Mouse (Mus musculus): ENCODE measurements at regions not wholly inside any gene's neighbourhood (a gene's known extent, or its start where the extent isn't known, plus 50 kb on each side); places are given as distances from the start of the nearest gene placed in this dataset.

DNA sequence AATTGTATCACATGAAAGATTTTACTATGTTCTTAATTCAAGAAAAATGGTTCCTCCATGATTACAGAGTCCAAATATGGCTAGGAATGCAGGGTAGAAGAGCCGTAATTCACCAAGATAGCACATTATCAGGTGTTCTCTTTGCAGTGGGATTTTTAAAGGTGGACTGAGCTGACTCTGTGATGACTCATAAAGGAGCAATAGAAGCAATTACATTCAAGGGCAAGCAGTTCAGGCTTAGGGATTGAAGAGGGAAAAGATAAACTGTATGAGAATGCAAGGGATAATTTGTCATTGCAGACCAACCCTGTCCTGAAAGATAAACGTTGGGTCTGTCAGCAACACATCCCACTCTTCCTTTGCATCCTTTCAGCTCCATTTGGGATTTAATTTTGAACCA lies 339.8 kb downstream of the Pdgfc start:
- no peak for TF ChIP-seq CTCF (IDR thresholded peaks at IDR 0.05; ENCODE audit: borderline replicate concordance, extremely low read depth, insufficient read depth, insufficient read length)
- TF ChIP-seq POLR2A (IDR thresholded peaks at IDR 0.05; ENCODE audit: borderline replicate concordance, extremely low read depth, insufficient read depth, insufficient read length, poor library complexity, severe bottlenecking) = no peak
- no peak for DNase-seq (ENCODE audit: low read depth)

DNA sequence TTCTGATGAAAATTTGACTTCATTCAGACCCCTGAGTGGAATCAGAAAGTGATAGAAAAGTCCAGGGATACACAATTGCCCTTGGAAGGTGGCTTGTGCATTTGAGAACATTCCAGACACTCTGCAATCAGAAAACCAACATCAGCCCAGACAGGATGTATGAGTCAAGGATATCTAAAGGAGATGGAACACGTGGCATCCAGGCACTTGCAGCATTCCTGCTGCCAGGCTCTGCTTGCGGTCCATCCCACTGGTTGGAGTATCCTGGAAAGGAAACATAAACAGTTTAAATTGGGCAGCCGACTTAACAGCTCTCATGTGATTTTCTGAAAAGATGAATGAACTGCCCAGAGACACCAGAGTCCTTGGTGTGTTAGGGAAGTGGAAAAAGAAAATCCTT lies 341.2 kb downstream of the Pdgfc start:
- TF ChIP-seq CTCF (IDR thresholded peaks at IDR 0.05; ENCODE audit: borderline replicate concordance, extremely low read depth, insufficient read depth, insufficient read length) (no peak), POLR2A (IDR thresholded peaks at IDR 0.05; ENCODE audit: borderline replicate concordance, extremely low read depth, insufficient read depth, insufficient read length, poor library complexity, severe bottlenecking) (no peak)
- DNase-seq (ENCODE audit: low read depth) = no peak

DNA sequence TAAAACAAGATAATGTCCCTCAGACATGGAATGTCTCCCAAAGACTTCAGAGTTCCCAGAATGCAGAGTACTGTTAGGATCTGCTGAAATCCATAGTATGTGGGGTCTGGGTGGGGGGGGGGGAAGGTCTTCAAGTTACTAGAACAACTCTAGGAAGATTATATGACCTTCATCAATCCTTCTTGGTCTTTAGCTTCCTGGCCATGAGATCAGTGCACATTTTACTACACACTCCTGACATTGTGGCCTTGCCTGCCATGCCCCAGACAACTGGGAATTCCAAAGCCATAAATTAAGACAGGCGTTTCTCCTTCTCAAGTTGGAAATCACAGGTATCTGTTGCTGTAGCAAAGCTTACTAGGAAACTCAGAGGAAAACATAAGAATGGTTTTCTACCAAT lies 343.1 kb downstream of the Pdgfc start:
- TF ChIP-seq POLR2A (IDR thresholded peaks at IDR 0.05; ENCODE audit: borderline replicate concordance, extremely low read depth, insufficient read depth, insufficient read length, poor library complexity, severe bottlenecking) (no peak), CTCF (IDR thresholded peaks at IDR 0.05; ENCODE audit: borderline replicate concordance, extremely low read depth, insufficient read depth, insufficient read length) (no peak)
- no peak for DNase-seq (ENCODE audit: low read depth)

DNA sequence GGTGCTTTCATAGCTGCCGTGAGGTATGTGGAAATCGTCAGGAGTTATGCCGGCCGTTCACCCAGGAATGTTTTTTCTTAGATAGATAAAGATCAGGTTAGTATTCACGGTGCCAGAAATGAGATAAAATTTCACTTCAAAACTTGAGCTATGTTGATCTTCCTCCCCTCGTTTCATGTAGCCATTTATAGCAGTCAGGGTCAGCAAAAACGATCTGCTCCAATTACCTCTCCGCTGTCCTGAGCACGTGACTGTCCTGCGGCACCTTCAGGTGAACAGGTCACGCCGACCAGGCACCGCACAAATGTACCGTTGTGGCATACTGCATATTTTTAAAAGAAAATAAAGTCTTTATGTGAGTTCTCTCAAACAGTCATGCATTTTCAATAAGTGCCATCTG lies 350.7 kb downstream of the Pdgfc start:
- no peak for TF ChIP-seq POLR2A (IDR thresholded peaks at IDR 0.05; ENCODE audit: borderline replicate concordance, extremely low read depth, insufficient read depth, insufficient read length, poor library complexity, severe bottlenecking)
- TF ChIP-seq CTCF (IDR thresholded peaks at IDR 0.05; ENCODE audit: borderline replicate concordance, extremely low read depth, insufficient read depth, insufficient read length) = no peak
- DNase-seq (ENCODE audit: low read depth) = no peak

DNA sequence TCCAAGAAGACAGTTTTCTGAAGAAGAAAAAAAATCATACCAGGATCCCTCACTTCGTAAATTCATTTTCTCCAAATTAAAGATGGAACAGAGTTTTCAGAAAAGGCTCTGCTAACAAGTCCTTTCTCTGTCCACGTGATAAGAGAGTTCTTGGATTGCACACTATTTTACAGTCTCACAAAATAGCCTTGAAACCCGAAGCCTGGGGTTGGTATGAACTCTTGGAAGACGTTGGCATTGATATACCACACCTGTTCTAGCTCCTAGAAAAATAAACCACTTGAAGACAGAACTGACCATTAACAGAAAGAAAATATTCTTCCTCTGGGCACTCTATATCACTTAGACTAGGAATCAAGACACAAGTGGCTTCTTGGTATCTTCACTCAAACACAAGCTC lies 351.4 kb downstream of the Pdgfc start:
- TF ChIP-seq POLR2A (IDR thresholded peaks at IDR 0.05; ENCODE audit: borderline replicate concordance, extremely low read depth, insufficient read depth, insufficient read length, poor library complexity, severe bottlenecking) (no peak), CTCF (IDR thresholded peaks at IDR 0.05; ENCODE audit: borderline replicate concordance, extremely low read depth, insufficient read depth, insufficient read length) (no peak)

DNA sequence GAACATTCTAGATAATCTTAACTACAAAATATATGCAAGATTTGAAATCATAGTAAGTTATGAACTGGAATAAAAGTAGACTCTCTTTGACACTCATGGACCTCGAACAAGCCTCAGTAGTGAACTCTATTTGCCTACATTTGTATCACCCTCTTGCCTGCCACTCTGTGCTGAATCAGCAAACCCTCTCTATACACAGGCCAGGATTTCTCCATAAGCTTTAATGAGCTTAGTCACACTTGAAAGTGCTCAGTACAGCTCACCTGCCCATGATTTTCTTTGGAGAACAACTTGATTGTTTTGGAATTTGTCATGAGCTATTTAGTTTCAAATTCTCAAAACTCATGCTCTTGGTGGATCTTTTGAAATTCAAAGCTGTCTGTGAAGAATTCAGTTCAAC lies 361.0 kb downstream of the Pdgfc start:
- no peak for TF ChIP-seq CTCF (IDR thresholded peaks at IDR 0.05; ENCODE audit: borderline replicate concordance, extremely low read depth, insufficient read depth, insufficient read length)
- no peak for TF ChIP-seq POLR2A (IDR thresholded peaks at IDR 0.05; ENCODE audit: borderline replicate concordance, extremely low read depth, insufficient read depth, insufficient read length, poor library complexity, severe bottlenecking)

More for the DNA sequence above, 351.4 kb downstream of the Pdgfc start:
- no peak for DNase-seq (ENCODE audit: low read depth)

DNA sequence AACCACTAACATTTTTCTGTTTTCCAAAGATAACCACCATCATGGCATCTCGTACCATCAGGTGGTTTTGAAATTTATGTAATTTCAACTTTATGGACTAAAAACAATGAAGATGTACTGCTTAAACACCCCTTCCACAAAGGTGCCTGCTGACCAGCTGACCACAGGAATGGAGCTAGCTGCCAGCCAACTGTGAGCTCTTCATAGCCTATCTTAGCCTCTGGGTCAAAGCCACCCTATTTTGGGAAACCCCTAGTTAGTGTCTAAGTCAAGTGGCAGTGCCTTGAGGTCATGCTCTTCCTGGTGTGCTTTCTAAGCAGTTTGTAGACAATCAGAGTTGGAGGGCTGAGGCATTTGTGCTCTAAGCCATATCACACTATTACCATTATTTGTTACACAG lies 364.8 kb downstream of the Pdgfc start:
- DNase-seq (ENCODE audit: low read depth) = no peak
- TF ChIP-seq POLR2A (IDR thresholded peaks at IDR 0.05; ENCODE audit: borderline replicate concordance, extremely low read depth, insufficient read depth, insufficient read length, poor library complexity, severe bottlenecking) (no peak), CTCF (IDR thresholded peaks at IDR 0.05; ENCODE audit: borderline replicate concordance, extremely low read depth, insufficient read depth, insufficient read length) (no peak)

More for the DNA sequence above, 361.0 kb downstream of the Pdgfc start:
- DNase-seq (ENCODE audit: low read depth) = no peak

DNA sequence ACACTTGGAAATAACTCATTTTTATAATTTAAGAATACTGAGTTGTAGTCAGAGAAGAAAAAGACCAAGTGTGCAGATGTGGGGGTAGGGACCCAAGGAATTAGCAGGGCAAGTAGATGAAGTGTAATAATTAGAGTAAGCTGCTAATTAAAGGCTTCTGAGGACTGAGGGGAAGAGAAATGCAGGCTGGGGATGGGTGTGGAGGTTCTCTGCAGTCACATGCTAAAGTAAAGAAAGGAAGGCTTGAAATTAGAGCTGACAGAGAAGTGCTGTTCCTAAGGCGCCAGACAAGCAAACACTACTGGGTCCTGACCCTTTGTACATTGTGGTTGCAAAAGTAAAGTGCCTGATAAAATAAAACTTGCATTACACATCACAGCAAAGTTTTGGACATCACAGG lies 372.7 kb downstream of the Pdgfc start:
- no peak for TF ChIP-seq CTCF (IDR thresholded peaks at IDR 0.05; ENCODE audit: borderline replicate concordance, extremely low read depth, insufficient read depth, insufficient read length)
- TF ChIP-seq POLR2A (IDR thresholded peaks at IDR 0.05; ENCODE audit: borderline replicate concordance, extremely low read depth, insufficient read depth, insufficient read length, poor library complexity, severe bottlenecking) = no peak
- peak; percentile 57 for DNase-seq (ENCODE audit: low read depth)

DNA sequence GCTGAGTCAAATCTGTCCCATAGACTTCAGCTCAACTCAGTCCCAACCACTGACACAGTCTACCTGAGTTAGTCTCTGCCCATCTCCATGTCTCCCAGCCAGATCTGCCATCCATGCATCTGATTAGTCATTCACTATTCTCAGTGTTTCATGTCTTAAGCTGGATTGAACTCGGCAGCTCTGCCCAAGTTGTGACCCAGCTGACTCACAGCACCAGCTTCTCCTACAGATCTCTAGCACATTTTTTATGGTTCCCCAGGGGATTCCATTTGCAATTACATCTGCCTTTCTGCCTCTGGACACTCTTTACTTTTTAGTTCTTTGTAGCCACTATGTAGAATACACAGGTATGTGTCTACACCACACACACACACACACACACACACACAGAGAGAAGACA lies 385.7 kb downstream of the Pdgfc start:
- no peak for TF ChIP-seq CTCF (IDR thresholded peaks at IDR 0.05; ENCODE audit: borderline replicate concordance, extremely low read depth, insufficient read depth, insufficient read length)
- no peak for TF ChIP-seq POLR2A (IDR thresholded peaks at IDR 0.05; ENCODE audit: borderline replicate concordance, extremely low read depth, insufficient read depth, insufficient read length, poor library complexity, severe bottlenecking)
- DNase-seq (ENCODE audit: low read depth) = no peak

DNA sequence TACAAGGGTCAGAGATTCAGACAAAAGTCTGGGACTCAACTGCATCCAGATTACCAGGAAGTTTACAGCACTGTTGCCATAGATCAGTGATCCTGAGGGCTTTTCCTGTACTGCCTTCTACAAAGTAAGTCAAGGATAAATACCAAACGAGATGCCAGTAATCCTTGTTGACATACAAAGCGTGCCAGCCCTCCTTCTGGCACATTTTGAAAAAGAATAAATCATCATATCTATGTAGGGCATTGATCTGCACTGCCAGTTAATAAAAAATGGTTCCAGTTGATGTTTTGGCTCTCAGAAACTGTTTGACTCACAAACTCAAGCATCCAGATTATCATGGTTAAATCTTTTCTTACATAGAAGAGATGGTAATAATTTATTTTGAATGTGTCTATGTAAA lies 390.5 kb downstream of the Pdgfc start:
- peak; percentile 13 for DNase-seq (ENCODE audit: low read depth)
- TF ChIP-seq CTCF (IDR thresholded peaks at IDR 0.05; ENCODE audit: borderline replicate concordance, extremely low read depth, insufficient read depth, insufficient read length) = no peak
- no peak for TF ChIP-seq POLR2A (IDR thresholded peaks at IDR 0.05; ENCODE audit: borderline replicate concordance, extremely low read depth, insufficient read depth, insufficient read length, poor library complexity, severe bottlenecking)
